Comparison of ENCODE assay signal across 16 mouse cellular contexts in the genomic region with DNA sequence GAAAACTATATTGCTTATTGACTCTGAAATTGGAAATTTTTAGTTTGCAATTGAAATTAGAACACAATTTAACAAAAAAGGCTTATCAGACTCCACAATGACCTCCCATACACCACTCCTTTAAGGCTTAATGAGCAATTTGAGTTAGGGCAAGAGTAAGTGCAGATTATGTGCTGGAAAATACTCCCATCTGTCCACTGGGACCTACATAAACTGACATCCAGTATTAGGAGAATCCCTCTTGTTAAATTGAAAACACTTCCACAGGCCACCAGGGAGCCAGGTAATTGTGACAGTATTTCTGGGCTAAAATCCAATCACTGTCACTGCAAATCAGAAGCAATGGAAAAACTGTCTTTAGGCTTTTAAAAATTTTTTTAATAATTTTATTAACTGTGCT.
"Had no signal": no experiment of that assay in that cellular context is flagged by ENCODE, and none has a peak within 500 bp of the region (broad histone marks: within the 10 kb centered on the region; RNA-seq: fewer than 3 reads in every experiment).

No protein-coding gene starts in this region.

- ATAC-seq: liver, postnatal 0 days had no signal

- H3K27ac ChIP-seq: layer of hippocampus, adult 2 months; limb, embryonic 12.5 days; liver, embryonic 13.5 days; lung, embryonic 15.5 days; macrophage; midbrain, embryonic 12.5 days; stomach, embryonic 15.5 days had no signal

- H3K36me3 ChIP-seq: limb, embryonic 12.5 days; liver, embryonic 13.5 days; lung, embryonic 15.5 days; midbrain, embryonic 12.5 days; stomach, embryonic 15.5 days had no signal

- H3K27me3 ChIP-seq: limb, embryonic 12.5 days; liver, embryonic 13.5 days; lung, embryonic 15.5 days; midbrain, embryonic 12.5 days; stomach, embryonic 15.5 days had no signal

- DNase-seq: kidney, postnatal 10 days; kidney, postnatal 4 days; liver; liver, embryonic 13.5 days; liver, postnatal 0 days; lung, postnatal 14 days; retina, postnatal 1 day; thymus, adult 2 months; thymus, postnatal 25 days had no signal

- H3K4me2 ChIP-seq: limb, embryonic 12.5 days; liver, embryonic 13.5 days; lung, embryonic 15.5 days; midbrain, embryonic 12.5 days; stomach, embryonic 15.5 days had no signal

- H3K9me3 ChIP-seq: limb, embryonic 12.5 days; liver, embryonic 13.5 days; lung, embryonic 15.5 days; midbrain, embryonic 12.5 days; stomach, embryonic 15.5 days had no signal

- H3K4me1 ChIP-seq: limb, embryonic 12.5 days; liver, embryonic 13.5 days; lung, embryonic 15.5 days; midbrain, embryonic 12.5 days; stomach, embryonic 15.5 days had no signal

- H3K9ac ChIP-seq: limb, embryonic 12.5 days; liver, embryonic 13.5 days; liver, postnatal 0 days; lung, embryonic 15.5 days; midbrain, embryonic 12.5 days; stomach, embryonic 15.5 days had no signal

- H3K4me3 ChIP-seq: layer of hippocampus, adult 2 months; limb, embryonic 12.5 days; liver, embryonic 13.5 days; lung, embryonic 15.5 days; midbrain, embryonic 12.5 days; myocyte; stomach, embryonic 15.5 days had no signal
